Mouse (Mus musculus): ENCODE measurements around the gene Kptn. TPM values are rescaled to one million over a fixed set of nuclear protein-coding genes. Genes with fewer than 3 reads are reported as not detected.

The Kptn gene
- polyA plus RNA-seq, 1 experiment from 2014 or later = 31.7 TPM

GRCm38 (mm10) chr7:16128344-16128743 is 8.6 kb downstream of the Kptn start:
- H3K4me2 ChIP-seq = no peak overlapping the region

DNA sequence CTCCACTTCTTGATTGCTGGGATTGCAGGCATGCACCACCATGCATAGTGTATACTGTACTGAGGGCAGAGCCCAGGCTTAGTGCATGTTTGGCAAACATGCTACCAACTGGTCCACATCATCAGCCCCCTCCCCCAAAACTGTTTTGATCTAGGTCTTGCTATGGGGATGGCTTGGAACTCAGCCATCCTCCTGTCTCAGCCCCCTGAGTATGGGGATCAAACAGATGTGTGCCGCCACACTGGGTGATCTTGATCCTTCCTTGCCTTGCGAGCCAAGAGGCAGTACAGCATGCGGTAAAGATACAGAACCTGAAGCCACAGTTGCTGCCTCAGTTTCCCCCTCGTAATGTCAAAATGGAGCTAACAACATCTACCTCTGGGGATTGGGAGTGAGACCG is 9.2 kb downstream of the Kptn start:
- no peak overlapping the region for H3K4me3 ChIP-seq
- no peak overlapping the region for H3K27ac ChIP-seq
- H3K36me3 ChIP-seq = no peaks in the 10 kb centered on the region
- no peaks in the 10 kb centered on the region for H3K9me3 ChIP-seq
- no peak for ATAC-seq (ENCODE audit: borderline replicate concordance, extremely low read depth, low FRiP score, low TSS enrichment)
- no peak overlapping the region for H3K9ac ChIP-seq
- H3K4me1 ChIP-seq = peaks cover 33% of the 10 kb centered on the region
- H3K4me2 ChIP-seq = peak overlapping the region; percentile 80
- WGBS = 63% methylated on average over 5 of the region's 5 CpGs
- H3K27me3 ChIP-seq = peaks cover 6% of the 10 kb centered on the region; the same call in 1 of the 2 replicates

More at GRCm38 (mm10) chr7:16128344-16128743, 8.6 kb downstream of the Kptn start:
- no peak for ATAC-seq (ENCODE audit: borderline replicate concordance, extremely low read depth, low FRiP score, low TSS enrichment)
- 69% methylated on average over 6 of the region's 6 CpGs for WGBS
- H3K36me3 ChIP-seq = no peaks in the 10 kb centered on the region
- no peak overlapping the region for H3K27ac ChIP-seq
- no peaks in the 10 kb centered on the region for H3K9me3 ChIP-seq
- H3K27me3 ChIP-seq = peaks cover 6% of the 10 kb centered on the region; the same call in 1 of the 2 replicates
- peaks cover 33% of the 10 kb centered on the region for H3K4me1 ChIP-seq
- H3K4me3 ChIP-seq = no peak overlapping the region
- H3K9ac ChIP-seq = no peak overlapping the region

GRCm38 (mm10) chr7:16129421-16129845 is 9.7 kb downstream of the Kptn start, which contains the start of gene Slc8a2:
Gene Slc8a2, plus strand, starts transcription at chr7:16129826.
- Histone ChIP-seq H3K27me3 (peaks cover 6% of the 10 kb centered on the region; the same call in 1 of the 2 replicates), H3K27ac (peak within 1 kb of the TSS; percentile 52; the same call in 1 of the 2 replicates), H3K9ac (peak within 1 kb of the TSS; percentile 52), H3K4me2 (peak within 1 kb of the TSS; percentile 80), H3K9me3 (no peaks in the 10 kb centered on the region), H3K4me1 (peaks cover 33% of the 10 kb centered on the region), H3K4me3 (peak within 1 kb of the TSS; percentile 47), H3K36me3 (no peaks in the 10 kb centered on the region)
- peak; percentile 85 for ATAC-seq (ENCODE audit: borderline replicate concordance, extremely low read depth, low FRiP score, low TSS enrichment)
- 3% methylated on average over 12 of the region's 12 CpGs for WGBS

GRCm38 (mm10) chr7:16129846-16130691 is 10.4 kb downstream of the Kptn start:
- Histone ChIP-seq H3K9me3 (no peaks in the 10 kb centered on the region), H3K27me3 (peaks cover 6% of the 10 kb centered on the region; the same call in 1 of the 2 replicates), H3K4me1 (peaks cover 33% of the 10 kb centered on the region), H3K36me3 (no peaks in the 10 kb centered on the region), H3K27ac (peak overlapping the region; percentile 52; the same call in 1 of the 2 replicates), H3K4me3 (peak overlapping the region; percentile 47), H3K9ac (peak overlapping the region; percentile 52), H3K4me2 (peak overlapping the region; percentile 80)
- peak; percentile 82 for ATAC-seq (ENCODE audit: borderline replicate concordance, extremely low read depth, low FRiP score, low TSS enrichment)
- WGBS = under 1% methylated on average over 37 of the region's 38 CpGs

GRCm38 (mm10) chr7:16130956-16131634 is 11.4 kb downstream of the Kptn start:
- Histone ChIP-seq H3K4me1 (peaks cover 33% of the 10 kb centered on the region), H3K4me3 (peak overlapping the region; percentile 47), H3K4me2 (peak overlapping the region; percentile 80), H3K27ac (no peak overlapping the region), H3K9ac (no peak overlapping the region), H3K9me3 (no peaks in the 10 kb centered on the region), H3K27me3 (peaks cover 6% of the 10 kb centered on the region; the same call in 1 of the 2 replicates), H3K36me3 (no peaks in the 10 kb centered on the region)
- 27% methylated on average over 13 of the region's 13 CpGs for WGBS
- no peak for ATAC-seq (ENCODE audit: borderline replicate concordance, extremely low read depth, low FRiP score, low TSS enrichment)

DNA sequence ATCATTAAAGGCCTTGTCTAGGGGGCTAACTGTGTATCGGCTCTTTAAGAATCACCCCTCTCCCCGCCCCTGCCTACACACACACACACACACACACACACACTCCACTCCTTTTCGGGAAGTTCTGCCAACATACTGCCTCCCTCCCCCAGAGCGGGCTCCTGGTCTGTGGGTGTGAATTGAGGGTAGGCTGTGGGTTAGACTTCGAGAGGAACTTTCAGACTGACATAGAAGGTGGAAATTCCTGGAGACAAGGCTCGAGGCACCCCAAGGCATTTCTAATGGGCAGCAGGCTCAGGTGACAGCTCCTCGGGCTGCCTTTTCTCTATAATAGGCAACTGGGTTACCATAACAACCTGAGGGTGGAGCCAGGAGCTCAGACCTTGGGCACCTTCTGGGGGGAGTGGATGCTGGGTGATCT is 12.5 kb downstream of the Kptn start:
- Histone ChIP-seq H3K4me2 (no peak overlapping the region), H3K36me3 (no peaks in the 10 kb centered on the region), H3K9ac (no peak overlapping the region), H3K4me1 (peaks cover 33% of the 10 kb centered on the region), H3K4me3 (no peak overlapping the region), H3K27ac (no peak overlapping the region), H3K27me3 (peaks cover 6% of the 10 kb centered on the region; the same call in 1 of the 2 replicates), H3K9me3 (no peaks in the 10 kb centered on the region)
- no peak for ATAC-seq (ENCODE audit: borderline replicate concordance, extremely low read depth, low FRiP score, low TSS enrichment)
- 6% methylated on average over 7 of the region's 7 CpGs for WGBS

DNA sequence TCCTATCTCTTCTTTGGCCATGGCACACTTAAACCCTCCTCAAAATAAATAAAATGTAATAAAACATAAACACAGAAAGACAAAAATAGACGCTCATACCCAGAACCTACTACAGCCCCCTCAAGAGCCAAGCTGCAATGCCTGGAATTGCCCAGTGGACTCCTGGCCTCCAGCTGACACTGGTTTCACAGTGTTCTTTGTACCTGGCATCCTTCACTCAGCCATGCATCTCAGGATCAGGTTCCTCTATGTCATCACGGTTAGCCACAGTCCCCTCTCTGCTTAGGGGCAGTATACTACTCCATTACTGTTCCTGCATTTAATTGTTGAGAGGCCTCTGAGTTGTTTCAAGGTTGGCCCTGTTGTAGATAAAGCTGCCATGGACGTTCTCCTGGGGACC is 13.2 kb downstream of the Kptn start:
- Histone ChIP-seq H3K27ac (no peak overlapping the region), H3K4me2 (no peak overlapping the region), H3K27me3 (peaks cover 6% of the 10 kb centered on the region; the same call in 1 of the 2 replicates), H3K4me3 (no peak overlapping the region), H3K4me1 (peaks cover 33% of the 10 kb centered on the region), H3K9me3 (no peaks in the 10 kb centered on the region), H3K36me3 (no peaks in the 10 kb centered on the region), H3K9ac (no peak overlapping the region)
- WGBS = 48% methylated on average over 3 of the region's 3 CpGs
- no peak for ATAC-seq (ENCODE audit: borderline replicate concordance, extremely low read depth, low FRiP score, low TSS enrichment)

DNA sequence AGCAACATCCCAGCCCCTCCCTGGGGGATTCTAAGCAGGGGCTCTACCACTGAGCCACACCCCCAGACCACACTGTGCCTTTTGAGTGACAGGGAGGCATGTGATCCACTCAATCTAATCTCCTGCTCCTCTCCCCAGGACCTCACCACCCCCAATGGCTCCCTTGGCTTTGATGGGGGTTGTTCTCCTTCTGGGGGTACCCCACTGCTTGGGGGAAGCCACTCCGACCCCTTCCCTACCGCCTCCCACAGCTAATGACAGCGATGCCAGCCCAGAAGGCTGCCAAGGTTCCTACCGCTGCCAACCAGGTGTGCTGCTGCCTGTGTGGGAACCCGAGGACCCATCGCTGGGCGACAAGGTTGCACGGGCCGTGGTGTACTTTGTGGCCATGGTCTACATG is 14.0 kb downstream of the Kptn start:
- Histone ChIP-seq H3K27ac (no peak overlapping the region), H3K36me3 (no peaks in the 10 kb centered on the region), H3K27me3 (peaks cover 6% of the 10 kb centered on the region; the same call in 1 of the 2 replicates), H3K4me1 (peaks cover 33% of the 10 kb centered on the region), H3K4me2 (no peak overlapping the region), H3K4me3 (no peak overlapping the region), H3K9ac (no peak overlapping the region), H3K9me3 (no peaks in the 10 kb centered on the region)
- WGBS = 89% methylated on average over 9 of the region's 9 CpGs
- no peak for ATAC-seq (ENCODE audit: borderline replicate concordance, extremely low read depth, low FRiP score, low TSS enrichment)

- Histone ChIP-seq H3K4me2 (no peak overlapping the region), H3K4me1 (peaks cover 21% of the 10 kb centered on the region), H3K27me3 (peaks cover 6% of the 10 kb centered on the region; the same call in 1 of the 2 replicates), H3K9ac (no peak overlapping the region), H3K36me3 (no peaks in the 10 kb centered on the region), H3K27ac (no peak overlapping the region), H3K9me3 (no peaks in the 10 kb centered on the region), H3K4me3 (no peak overlapping the region)
- ATAC-seq (ENCODE audit: borderline replicate concordance, extremely low read depth, low FRiP score, low TSS enrichment) = no peak
- WGBS = 67% methylated on average over 7 of the region's 7 CpGs
Measured at GRCm38 (mm10) chr7:16134951-16135392, 15.3 kb downstream of the Kptn start.

GRCm38 (mm10) chr7:16146489-16147410 is 27.1 kb downstream of the Kptn start:
- no peak overlapping the region for H3K4me3 ChIP-seq
- H3K9ac ChIP-seq = no peak overlapping the region
- H3K27me3 ChIP-seq = no peaks in the 10 kb centered on the region
- WGBS = 35% methylated on average over 27 of the region's 27 CpGs
- H3K27ac ChIP-seq = no peak overlapping the region
- no peaks in the 10 kb centered on the region for H3K9me3 ChIP-seq
- H3K4me2 ChIP-seq = no peak overlapping the region
- ATAC-seq (ENCODE audit: borderline replicate concordance, extremely low read depth, low FRiP score, low TSS enrichment) = no peak
- no peaks in the 10 kb centered on the region for H3K36me3 ChIP-seq
- H3K4me1 ChIP-seq = no peaks in the 10 kb centered on the region

DNA sequence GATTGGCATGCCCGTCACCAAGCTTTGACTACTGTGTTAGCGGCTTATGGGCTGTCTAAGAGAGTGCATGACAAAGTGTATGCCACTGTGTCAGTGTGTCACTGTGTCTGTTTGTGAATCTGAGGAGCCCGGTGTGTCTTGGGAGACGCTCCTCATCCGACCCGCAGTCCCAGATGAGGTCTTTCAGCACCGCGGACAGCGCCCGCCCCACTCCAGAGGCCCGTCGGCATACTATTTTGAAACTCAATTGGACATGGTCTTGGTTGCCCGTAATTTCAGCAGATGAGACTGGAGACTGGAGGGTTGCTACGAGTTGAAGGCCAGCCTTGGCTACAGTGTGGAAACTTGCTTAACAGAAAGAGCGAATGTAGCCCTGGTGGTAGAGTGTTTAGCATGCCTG is 27.9 kb downstream of the Kptn start:
- Histone ChIP-seq H3K9me3 (no peaks in the 10 kb centered on the region), H3K27ac (no peak overlapping the region), H3K4me1 (no peaks in the 10 kb centered on the region), H3K36me3 (no peaks in the 10 kb centered on the region), H3K4me2 (no peak overlapping the region), H3K4me3 (no peak overlapping the region), H3K9ac (no peak overlapping the region), H3K27me3 (no peaks in the 10 kb centered on the region)
- WGBS = 13% methylated on average over 15 of the region's 15 CpGs
- no peak for ATAC-seq (ENCODE audit: borderline replicate concordance, extremely low read depth, low FRiP score, low TSS enrichment)
